Mouse (Mus musculus) embryo, embryonic 11 days (tissue): ENCODE measurements around the gene B3galnt2.
"Not testable (repeated sequence)": the region's sequence is repeated elsewhere in the genome, so short reads cannot be mapped to it uniquely, and the experiment has no call there.

Source experiments
- DNase-seq: peaks from one replicate; pipeline ENCODE4 v3.0.0-alpha.2; 2015

B3galnt2 gene

DNA sequence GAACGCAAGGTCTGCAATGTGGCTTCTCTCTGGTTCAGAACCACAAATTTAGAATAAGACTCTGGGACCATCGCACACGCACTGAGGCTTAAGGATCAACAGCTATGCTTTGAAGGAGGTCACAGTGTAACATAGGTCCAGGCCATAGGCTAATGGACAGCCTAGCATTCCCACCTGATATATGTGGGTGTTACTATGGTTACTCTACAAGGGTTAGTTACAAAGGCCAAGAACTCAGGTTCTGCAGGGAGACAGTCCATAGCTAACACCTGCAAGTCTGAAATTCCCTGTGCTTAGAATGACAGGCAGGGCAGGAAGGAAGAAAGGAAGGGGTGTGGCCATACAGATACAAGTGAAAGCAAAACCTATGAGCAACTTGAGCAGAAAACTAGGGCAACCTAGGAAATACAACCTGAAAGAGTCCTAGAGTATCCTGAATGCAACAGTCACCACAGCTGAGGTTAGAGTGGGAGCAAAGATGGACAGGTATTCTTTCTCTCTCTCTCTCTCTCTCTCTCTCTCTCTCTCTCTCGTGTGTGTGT, 57.3 kb downstream of the B3galnt2 start:
- no peak for DNase-seq

DNA sequence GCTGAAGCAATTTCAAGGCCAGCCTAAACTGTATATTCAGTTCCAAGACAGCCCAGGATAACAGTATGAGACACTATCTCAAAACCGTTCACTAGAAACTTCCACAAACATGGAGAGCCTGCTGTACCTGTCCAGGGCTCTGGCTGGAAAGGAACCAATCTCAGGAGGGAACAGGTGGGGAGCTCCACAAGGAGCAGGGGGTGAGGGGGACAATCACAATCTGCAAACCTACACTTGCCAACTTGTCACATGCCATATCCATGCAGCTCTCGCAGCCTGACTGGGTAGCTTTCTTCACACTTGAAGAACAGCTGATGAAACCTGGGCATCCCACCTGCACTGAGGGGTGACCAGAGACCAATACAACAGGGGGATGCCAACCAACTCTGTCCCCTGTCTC, 59.7 kb downstream of the B3galnt2 start:
- DNase-seq: no peak

DNA sequence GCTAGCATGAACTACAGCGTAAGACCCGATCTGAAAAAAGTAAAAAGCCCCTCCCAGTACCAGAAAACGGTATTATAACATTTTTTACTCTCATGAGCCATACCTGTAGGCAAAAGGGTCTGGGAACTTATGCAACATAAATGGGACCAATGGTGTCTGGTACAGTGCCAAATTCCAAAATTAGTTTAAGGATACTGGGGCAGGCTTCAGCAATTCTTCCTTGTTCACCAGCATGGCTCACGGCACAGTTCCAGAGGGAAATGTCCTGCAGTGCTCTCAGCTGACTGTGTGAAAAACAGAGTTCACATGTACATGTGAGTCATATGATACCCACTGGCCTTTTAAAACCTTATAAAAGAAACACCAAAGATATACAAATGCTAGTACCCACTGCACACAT, 60.3 kb downstream of the B3galnt2 start:
- no peak for DNase-seq

DNA sequence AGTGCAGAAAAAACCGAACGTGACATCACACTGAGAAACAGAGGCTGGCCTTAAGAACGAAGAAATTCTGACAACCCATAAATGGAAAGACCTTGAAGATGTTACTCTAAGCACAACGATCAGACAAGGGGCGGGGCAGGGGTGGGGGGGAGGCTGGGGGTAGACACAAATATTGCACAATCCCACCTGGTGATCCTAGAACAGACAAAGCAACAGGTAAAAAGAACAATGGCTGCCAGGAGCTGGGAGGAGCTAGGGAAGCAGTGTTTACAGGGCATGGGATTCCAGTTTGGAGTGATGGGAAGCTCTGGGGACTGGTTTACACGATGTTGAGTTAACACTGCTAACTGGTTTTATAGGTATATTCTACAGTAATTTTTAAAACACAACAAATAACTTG, 61.3 kb downstream of the B3galnt2 start:
- DNase-seq: no peak

DNA sequence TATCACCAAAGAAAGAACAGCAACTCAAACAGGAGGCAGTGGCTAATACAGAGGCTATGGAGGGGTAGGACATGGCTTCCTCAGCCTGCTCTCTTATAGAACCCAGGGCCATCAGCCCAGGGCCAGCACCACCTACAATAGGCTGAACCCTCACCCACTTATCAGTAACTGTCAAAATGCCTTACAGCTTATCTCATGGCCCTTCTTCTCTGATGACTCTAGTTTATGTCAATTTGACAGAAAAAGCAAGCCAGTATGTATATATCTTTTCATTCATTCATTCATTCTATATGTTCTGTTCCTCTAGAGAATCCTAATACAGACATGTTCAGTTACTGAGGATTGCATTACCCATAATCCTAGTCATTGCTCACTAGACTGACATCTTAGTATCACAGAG, 64.0 kb downstream of the B3galnt2 start:
- no peak for DNase-seq

DNA sequence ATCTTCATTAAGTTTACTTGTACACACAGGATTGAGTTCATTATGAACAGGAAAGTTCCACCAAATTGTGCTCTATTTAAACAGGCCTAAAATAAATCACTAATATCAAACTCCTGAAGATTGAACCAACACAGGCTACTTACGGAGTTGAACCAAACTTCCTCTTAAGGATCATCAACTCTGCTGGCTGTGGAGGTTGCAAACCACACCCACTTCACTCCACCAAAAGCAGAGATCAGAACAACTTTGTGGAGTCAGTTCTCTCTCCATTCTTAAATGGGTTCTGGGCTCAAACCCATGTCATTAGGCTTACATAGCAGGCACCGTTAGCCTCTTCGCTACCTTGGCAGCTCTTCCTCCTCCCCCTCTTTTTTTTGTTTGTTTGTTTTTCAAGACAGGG, 64.6 kb downstream of the B3galnt2 start:
- DNase-seq: no peak

DNA sequence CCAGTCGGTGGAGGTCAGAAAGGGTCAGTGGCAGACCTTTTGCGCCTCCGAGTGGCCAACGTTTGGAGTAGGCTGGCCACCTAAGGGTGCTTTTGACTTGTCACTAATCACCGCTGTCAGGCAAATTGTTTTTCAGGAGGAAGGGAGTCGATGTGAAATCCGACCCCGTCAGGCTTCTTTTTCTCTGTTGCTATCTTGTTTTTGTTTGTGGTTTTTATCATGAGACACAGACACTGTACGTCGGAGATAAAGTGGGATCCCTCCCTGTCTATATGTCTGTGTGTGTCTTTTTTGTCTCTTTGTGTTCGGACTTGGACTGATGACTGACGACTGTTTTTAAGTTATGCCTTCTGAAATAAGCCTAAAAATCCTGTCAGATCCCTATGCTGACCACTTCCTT, 67.1 kb downstream of the B3galnt2 start:
- not testable (repeated sequence) for DNase-seq

DNA sequence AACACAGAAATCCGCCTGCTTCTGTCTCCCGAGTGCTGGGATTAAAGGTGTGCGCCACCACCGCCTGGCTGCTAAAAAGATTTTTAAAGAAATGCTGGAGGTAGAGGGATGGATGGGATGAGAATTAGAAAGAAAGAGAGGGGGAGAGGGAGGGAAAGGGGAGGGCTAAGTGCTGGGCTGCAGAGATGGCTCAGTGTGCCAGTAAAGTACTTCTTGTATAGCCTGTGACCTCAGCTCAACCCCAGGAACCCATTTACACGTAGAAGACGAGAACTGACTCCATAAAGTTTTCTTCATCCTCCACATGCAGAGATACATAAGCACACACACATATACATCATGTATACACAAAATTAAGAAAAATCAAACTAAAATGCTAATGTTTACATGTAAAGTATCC, 71.3 kb downstream of the B3galnt2 start:
- no peak for DNase-seq

DNA sequence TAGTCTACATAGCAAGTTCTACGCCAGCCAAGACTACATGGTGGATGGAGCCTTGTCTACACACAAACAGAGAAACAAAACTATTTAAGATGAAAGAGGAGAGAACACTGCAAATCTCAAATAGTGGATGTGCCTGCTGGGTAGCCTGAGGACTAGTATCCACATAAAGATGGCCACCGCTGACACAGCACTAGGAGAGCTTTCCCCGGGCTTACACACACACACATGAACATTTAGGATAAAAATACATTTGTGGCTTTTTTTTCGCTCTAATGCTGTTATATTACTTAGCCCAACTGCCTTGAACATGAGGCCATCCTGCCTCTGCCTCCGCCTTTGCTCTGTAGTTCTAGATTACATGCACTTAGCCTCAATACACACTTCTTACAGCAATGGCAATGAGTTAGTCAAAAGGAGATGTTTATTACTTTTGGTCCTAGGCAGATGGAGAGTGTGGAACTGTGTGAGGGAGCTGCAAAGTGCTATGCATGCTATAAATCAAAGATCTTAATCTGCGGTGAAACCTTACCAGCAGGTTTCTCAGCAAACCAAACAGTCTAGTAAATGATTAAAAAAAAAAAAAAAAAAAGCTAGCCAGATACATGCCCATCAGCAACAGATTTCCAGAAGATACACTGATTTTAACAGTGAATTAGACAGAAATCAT, 72.0 kb downstream of the B3galnt2 start:
- no peak for DNase-seq

DNA sequence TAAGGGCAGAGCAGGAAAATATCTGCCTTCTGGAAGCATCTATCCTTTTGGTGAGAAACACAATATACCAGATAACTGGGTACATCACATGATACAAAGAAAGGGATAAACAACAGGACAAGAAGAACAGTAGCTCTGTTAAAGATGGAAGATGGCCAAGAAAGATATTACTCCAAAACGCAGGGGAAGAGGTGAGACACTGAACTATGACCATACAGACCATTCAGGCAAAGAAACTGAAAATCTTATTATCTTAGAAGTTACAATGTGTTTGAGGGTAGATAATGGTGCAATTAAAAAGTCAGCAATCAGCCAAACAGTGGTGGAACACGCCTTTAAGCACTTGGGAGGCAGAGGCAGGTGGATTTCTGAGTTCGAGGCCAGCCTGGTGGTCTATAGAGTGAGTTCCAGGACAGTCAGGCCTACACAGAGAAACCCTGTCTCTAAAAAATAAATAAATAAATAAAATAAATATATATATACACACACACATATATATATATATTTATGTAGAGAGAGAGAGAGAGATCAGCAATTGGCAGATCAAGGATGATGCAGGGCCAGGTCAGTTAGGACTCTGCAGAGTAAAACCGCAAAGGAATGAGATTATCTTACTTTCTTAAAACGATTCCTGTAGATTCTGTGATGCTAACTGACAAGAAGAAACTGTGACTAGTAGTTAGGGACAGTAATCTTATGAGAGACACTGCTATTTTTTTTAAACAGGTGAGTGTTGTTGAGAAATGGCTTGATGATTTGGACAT, 79.2 kb downstream of the B3galnt2 start:
- no peak for DNase-seq

DNA sequence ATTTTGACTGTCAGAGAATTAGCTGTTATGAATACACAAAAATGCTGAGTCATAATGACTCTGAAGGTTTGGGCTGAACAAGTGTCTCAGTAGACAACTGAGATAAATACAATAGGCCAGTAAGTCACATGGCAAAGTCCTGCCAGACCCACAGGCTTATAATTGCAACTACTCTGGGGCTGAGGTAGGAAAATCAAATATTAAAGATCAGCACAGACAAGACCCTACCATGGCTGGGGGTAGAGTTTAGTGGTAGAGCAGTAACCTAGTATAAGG, 79.7 kb downstream of the B3galnt2 start:
- no peak for DNase-seq

DNA sequence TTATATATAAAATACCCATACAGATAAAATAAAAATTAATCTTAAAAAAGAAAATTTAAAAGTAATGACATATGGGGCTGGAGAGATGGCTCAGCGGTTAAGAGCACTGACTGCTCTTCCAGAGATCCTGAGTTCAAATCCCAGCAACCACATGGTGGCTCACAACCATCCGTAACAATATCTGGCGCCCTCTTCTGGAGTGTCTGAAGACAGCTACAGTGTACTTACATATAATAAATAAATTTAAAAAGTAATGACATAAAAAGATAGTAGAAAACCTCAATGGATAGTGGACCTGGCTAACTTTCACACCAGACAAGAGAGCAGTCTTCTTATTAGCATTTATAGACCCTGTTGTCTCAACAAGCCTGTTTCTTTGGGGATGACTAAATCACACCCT, 81.1 kb downstream of the B3galnt2 start:
- DNase-seq: not testable (repeated sequence)

DNA sequence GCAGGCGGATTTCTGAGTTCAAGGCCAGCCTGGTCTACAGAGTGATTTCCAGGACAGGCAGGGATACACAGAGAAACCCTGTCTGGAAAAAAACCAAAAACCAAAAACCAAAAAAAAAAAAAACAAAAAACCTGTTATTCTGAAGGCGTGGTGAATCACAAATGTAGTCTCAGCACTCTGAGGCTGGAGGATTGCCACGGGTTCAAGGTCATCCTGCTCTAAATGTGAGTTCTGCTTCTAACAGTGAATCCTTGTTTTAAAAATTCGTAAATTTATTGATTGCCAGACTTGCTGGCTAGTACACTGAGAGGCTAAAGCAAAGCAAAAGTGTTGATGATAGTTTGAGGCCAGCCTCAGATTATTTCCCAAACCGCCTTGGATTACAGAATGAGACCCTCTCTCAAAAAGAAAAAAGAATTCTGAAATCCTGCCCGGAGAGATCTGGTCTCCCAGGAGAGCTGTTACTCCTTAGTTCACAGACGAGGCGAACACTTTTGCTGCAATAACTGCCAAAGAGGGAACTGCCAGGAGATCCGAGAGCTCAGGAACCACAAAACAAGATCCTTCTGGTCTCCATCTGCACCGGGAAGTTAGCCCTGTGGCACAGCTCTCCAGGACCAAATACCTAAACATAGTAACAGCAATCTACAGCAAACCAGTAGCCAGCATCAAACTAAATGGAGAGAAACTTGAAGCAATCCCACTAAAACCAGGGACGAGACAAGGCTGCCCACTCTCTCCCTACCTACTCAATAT, 81.8 kb downstream of the B3galnt2 start:
- DNase-seq: no peak

DNA sequence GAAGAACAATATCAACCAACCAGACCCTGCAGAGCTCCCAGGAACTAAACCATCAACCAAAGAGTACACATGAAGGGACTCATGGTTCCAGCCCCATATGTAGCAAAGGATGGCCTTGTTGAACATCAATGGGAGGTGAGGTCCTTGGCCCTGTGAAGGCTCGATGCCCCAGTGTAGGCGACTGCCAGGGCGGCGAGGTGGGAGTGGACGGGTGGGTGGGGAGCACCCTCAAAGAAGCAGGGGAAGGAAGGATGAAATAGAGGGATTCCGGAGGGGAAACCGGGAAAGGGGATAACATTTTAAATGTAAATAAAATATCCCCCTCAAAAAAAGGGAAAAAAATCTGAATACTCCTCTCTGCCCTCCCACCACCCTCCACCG, 84.6 kb downstream of the B3galnt2 start:
- no peak for DNase-seq

DNA sequence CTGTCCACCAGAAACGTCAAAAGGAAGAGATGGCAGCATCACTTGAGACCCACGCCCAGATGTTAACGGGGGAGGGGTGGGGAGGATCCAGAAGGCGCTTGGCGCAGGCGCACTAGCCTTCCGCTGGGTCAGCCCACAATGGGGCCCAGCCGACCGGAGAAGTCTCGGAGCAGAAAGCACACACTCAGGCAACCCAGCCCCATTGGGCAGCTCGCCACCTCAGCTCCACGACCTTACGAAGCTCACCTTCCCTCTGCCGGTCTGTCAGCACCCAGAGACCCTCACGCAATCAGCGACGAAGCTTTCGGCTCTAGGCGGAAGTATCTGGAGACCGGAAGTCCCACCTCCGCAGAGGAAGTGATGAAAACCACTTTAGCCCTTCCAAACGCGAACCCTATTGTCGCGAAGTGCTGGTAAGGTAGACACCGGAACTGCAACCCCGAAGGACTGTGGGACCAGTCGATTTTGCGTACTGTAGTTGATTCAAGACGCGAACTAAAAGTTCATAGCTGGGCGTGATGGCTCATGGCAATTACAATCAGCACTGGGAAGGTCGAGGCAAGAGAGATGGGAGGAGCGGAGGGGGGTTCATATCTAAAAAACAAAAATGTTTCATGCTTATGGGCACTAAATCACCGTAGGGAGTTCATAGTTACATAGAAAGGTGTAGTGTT, 85.2 kb downstream of the B3galnt2 start, which contains the start of gene Tbce:
Tbce (minus strand) TSS at position 347 of the 674 bp plus-strand sequence.
- peak; percentile 94 for DNase-seq

DNA sequence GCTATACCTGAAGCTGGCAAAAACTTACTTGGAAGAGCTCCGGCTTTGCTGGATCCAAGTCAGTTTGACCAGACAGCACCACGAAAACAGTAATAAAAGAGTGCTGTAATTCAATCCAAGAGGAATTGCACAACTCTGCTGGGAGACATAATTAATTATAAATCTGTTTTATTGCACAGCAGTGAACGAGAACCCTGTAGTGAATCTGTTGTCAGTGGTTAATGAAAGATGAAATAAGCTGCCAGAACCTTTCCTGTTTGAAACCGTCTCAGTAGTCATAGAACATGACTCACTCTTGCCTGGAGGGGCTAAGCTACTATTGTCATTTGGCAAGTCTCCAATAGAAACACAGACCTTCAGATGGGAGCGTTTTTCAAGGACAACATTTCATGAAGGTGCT, 85.9 kb downstream of the B3galnt2 start:
- peak; percentile 2 for DNase-seq

DNA sequence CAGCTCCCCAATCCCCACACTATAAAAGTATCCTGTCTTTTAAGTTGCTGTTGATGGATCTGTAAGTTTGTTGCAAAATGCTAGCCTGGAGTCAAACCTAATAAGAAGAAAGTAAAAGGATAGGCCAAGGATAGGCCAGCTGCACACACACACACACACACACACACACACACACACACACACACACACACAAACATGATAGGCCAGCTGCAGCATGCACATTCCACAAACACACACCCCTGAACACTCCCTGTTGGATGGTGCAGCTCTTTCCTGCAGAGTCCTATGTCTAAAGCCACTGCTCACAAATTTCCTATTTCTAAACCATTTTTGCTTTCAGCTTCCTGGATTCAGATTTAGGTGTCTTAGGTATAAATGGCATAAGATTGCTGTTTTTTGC, 89.6 kb downstream of the B3galnt2 start:
- no peak for DNase-seq

DNA sequence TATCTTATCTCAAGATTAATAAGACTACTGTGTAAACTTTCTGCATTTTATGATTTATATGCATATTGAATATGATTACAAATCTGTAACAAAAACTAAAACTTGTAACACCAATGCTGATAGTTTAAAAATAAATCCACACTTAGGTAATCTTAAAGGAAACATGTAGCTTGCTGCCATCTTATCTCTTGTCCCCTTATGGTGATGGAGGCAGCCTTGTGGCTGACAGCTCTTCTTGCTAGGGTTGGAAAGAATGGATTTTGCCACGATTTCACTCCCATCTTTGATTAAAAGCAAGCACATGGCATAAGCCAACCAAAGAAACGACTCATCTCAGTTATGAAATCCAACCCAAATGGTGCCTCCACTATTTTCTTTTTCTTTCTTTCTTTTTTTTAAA, 90.3 kb downstream of the B3galnt2 start:
- no peak for DNase-seq
